Mouse (Mus musculus) ovary, postnatal 10 days (tissue): ENCODE measurements around the gene Trappc12.
"Not testable (repeated sequence)": the region's sequence is repeated elsewhere in the genome, so short reads cannot be mapped to it uniquely, and the experiment has no call there.

Source experiments
- DNase-seq: peaks from one replicate; pipeline ENCODE4 v3.0.0; 2022; ENCODE audit warnings: low spot score

Gene Trappc12

GRCm38 (mm10) chr12:28733520-28734245 lies 16.6 kb downstream of the Trappc12 start:
- not testable (repeated sequence) for DNase-seq

GRCm38 (mm10) chr12:28732631-28733030 lies 17.6 kb downstream of the Trappc12 start:
- no peak for DNase-seq

GRCm38 (mm10) chr12:28727061-28727460 lies 23.2 kb downstream of the Trappc12 start:
- no peak for DNase-seq

GRCm38 (mm10) chr12:28726204-28726603 lies 24.1 kb downstream of the Trappc12 start:
- DNase-seq: no peak

- no peak for DNase-seq
These were observed 25.9 kb downstream of the Trappc12 start for GRCm38 (mm10) chr12:28724366-28724765.

GRCm38 (mm10) chr12:28718106-28718505 lies 32.2 kb downstream of the Trappc12 start:
- no peak for DNase-seq

GRCm38 (mm10) chr12:28717066-28717465 lies 33.2 kb downstream of the Trappc12 start:
- no peak for DNase-seq

- DNase-seq: no peak
These were observed 35.2 kb downstream of the Trappc12 start for GRCm38 (mm10) chr12:28714822-28715632.

GRCm38 (mm10) chr12:28710566-28711185 lies 39.6 kb downstream of the Trappc12 start:
- DNase-seq: no peak

GRCm38 (mm10) chr12:28708154-28708553 lies 42.1 kb downstream of the Trappc12 start:
- no peak for DNase-seq

GRCm38 (mm10) chr12:28705204-28705603 lies 45.1 kb downstream of the Trappc12 start:
- DNase-seq: no peak

GRCm38 (mm10) chr12:28704381-28704780 lies 45.9 kb downstream of the Trappc12 start:
- DNase-seq: no peak

- no peak for DNase-seq
These were observed 49.0 kb downstream of the Trappc12 start for GRCm38 (mm10) chr12:28701302-28701701.

- DNase-seq: no peak
These were observed 49.7 kb downstream of the Trappc12 start for GRCm38 (mm10) chr12:28700561-28701025.

- DNase-seq: no peak
These were observed 50.2 kb downstream of the Trappc12 start for GRCm38 (mm10) chr12:28700101-28700511.

- DNase-seq: peak; percentile 30
These were observed 50.6 kb downstream of the Trappc12 start for GRCm38 (mm10) chr12:28699656-28700055.

- no peak for DNase-seq
These were observed 51.2 kb downstream of the Trappc12 start for GRCm38 (mm10) chr12:28699086-28699485.

GRCm38 (mm10) chr12:28697821-28698595 lies 52.3 kb downstream of the Trappc12 start:
- no peak for DNase-seq

GRCm38 (mm10) chr12:28694776-28695175 lies 55.5 kb downstream of the Trappc12 start:
- no peak for DNase-seq

- DNase-seq: no peak
These were observed 56.0 kb downstream of the Trappc12 start for GRCm38 (mm10) chr12:28694231-28694630.

GRCm38 (mm10) chr12:28693738-28694137 lies 56.5 kb downstream of the Trappc12 start:
- DNase-seq: no peak

- DNase-seq: no peak
These were observed 59.5 kb downstream of the Trappc12 start for GRCm38 (mm10) chr12:28690730-28691129.
